Mouse (Mus musculus) activated CD4-positive, CD25-positive, alpha-beta regulatory T cell, adult 4 months (primary cell): ENCODE measurements around the gene Gm20916. TPM values are rescaled to one million over a fixed set of nuclear protein-coding genes. Genes with fewer than 3 reads are reported as not detected.
"Not testable (repeated sequence)": the region's sequence is repeated elsewhere in the genome, so short reads cannot be mapped to it uniquely, and the experiment has no call there.

ENCODE experiments used
- ATAC-seq: one replicate; pipeline ENCODE4 v1.8.0; 2017
- polyA plus RNA-seq, 2 experiments: library from polyadenylated mRNA; unstranded; fragments of 100-300 nt; shearing (Covaris generic); gene quantifications; one replicate each; pipeline ENCODE4 v1.2.1; 2017

The Gm20916 gene
- not detected for polyA plus RNA-seq

- ATAC-seq = not testable (repeated sequence)
Observed at GRCm38 (mm10) chrY:79319265-79319664, at the start of gene Gm20916. Gene Gm20916 (plus strand): TSS chrY:79319565.

Other genes with a start within 250 kb of the Gm20916 start
- not detected for gene Gm20917, start 168.4 kb upstream of the Gm20916 start, polyA plus RNA-seq